Mouse (Mus musculus) frontal cortex, adult 2 months (tissue): ENCODE results near the gene Llph. TPM values are rescaled to one million over a fixed set of nuclear protein-coding genes. Genes with fewer than 3 reads are reported as not detected.

ENCODE experiments used
- DNase-seq, 2 experiments: peaks; one replicate each; pipeline ENCODE4 v3.0.0; 2022; ENCODE audit warnings: low spot score in 1 of 2; ENCODE audit errors: extremely low spot score in 1 of 2
- polyA plus RNA-seq: library from polyadenylated mRNA; depleted of rRNA; stranded (reverse); fragments of >200 nt; gene quantifications from 2 replicates; pipeline ENCODE4 v1.2.3, GENCODE M21; 2012; rRNA removed

The Llph gene
- polyA plus RNA-seq, 1 experiment = 43.0 TPM

DNA sequence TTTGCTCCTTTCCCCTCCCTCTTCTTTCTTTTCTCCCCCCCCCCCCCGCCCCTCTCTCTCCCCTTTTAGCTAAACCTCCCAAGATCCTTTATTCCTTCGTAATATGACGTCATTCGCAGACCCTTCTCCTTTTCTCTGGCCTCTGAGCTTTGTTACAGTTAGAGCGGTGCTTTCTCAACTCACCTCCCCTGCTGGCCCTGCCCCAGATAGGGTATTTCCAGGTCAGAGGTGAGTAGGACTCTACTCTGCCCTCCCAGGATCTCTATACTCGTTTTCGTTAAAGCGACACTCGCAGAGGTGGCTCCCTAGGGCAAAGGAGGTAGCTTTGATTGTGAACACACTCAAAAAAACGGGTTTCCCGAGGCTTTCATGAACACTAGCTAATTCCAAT is 45.0 kb downstream of the Llph start:
- DNase-seq = no peak

DNA sequence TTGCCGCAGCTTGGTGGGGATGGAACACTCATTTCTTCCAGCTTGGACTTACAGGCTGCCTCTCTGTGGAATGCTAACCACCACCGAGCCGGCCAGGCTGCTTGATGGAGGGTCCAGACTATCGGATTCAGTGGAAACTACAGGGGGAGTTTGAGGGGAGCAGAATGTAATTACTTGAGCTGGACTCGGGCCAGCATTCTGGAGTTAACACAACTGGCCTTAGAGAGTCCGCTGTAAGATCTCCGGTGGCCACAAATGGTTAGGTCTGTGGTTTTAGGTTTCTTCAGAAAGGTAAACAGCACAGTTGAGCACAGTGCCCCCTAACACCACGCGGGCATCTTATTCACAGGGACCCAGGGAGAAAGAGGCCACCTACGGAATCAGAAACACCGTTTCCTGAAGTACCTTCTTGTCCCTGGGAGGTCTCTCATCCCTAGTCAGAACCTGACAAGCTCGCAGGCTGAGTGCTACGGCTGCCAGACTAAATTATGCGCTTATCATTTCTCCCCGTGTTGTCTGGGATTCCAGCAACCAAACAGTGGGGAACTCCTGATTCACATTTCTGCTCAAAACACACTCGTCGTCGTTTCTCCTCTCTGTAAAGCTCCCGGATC is 45.5 kb downstream of the Llph start:
- no peak for DNase-seq

DNA sequence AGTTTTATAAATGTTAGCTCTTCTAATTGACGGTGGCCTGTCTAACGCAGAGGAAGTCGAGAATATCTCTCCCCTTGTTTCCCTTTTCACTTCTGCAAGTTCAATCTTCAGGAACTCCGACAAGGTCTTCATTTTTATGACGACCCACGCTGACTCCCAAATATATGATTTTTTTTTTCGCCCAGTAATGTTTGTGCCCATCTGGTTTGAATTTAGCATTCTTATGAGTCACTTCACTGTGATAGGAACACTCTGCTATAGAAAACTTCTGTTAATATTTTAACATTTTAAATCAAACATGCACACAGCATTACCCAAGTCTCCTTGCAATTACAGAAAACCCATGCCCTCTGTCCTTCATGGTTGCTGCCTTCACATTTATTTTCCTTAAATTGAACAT is 46.5 kb downstream of the Llph start:
- no peak for DNase-seq

DNA sequence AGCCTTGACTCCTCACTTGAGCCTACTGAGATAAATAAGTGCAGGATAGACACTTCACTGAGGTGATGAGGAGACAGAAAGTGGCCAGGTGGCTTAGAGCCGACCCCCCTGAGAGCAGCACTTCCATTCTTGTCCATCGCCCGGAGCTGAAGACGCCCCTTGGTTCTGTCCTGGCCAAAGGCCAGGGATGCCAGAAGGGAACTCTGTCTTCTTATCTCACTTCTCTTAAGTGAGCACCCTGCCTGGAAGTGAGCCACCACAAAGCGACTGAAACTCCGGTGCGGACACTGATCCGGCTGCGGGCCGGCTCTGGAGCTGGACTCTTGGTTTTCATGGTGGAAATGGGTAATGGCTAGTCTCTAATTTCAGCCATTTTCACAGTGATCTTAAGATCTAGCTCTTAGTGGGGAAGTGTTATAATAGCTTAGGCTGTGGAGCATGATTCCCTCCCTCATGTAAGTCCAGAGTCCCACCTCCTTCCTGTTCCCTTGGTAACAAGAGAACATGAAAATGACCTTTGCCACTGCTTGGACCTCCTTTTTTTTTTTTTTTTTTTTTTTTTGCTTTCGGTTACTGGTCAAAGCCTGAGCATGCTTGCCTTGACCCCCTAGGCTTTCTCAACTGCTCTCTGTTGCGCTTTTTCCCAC is 52.7 kb downstream of the Llph start:
- DNase-seq = no peak

DNA sequence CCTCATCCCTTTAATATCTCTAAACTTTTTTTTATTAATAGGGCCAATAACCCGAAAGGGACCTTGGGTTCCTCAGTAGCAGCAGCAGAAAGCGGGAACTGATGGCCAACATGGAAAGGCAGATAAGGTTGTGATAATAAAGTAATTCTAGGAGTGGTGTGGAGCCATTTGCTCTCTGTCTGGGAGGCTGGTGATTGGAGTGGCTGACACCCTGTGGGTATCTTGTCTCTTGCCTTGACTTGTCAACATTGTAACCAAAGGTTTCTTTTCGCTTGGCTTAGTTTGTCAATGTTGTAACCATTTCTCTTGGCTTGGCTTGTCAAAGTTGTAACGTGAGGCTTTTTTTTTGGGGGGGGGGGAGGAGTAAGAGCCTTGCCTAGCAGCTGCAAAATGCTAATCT is 53.5 kb downstream of the Llph start:
- DNase-seq = no peak

DNA sequence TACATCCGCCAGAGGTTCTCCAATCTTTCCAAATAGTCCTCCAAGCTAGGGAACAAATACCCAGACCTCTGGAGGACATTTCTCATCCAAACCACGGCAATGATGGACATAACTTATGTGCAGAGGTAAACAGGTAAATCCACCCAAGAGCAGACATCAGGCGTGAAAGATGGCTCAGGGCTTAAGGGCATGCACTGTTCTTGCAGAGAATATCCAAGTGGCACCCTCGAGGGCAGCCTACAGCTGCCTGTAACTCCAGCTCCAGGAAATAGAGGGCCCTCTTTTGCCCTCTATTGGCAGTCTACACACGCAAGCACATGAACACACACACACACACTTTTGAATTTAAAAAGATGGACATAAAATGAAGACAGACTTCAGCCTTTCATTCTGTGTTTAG is 54.8 kb downstream of the Llph start:
- DNase-seq = no peak

Other genes with a start within 250 kb of the Llph start
- 4.5 and 4.6 TPM in 2 replicates for gene Helb, start 114.1 kb upstream of the Llph start, polyA plus RNA-seq
- 86.5 and 99.3 TPM in 2 replicates for gene Tmbim4, start 25.5 kb upstream of the Llph start, polyA plus RNA-seq
- 0.80 TPM in 2 replicates for gene Irak3, start 24.9 kb upstream of the Llph start, polyA plus RNA-seq
- gene Hmga2, start 249.4 kb downstream of the Llph start, polyA plus RNA-seq = not detected in 2 replicates